Mouse (Mus musculus): ENCODE results near the gene Mrps33.

GRCm38 (mm10) chr6:39818922-39819321, 8.1 kb upstream of the Mrps33 start:
- TF ChIP-seq CHD2 (IDR thresholded peaks at IDR 0.05; ENCODE audit: low read depth, low read length) (no peak), ZNF384 (IDR thresholded peaks at IDR 0.05; ENCODE audit: low read depth, low read length) (no peak), ZC3H11A (IDR thresholded peaks at IDR 0.05; ENCODE audit: borderline replicate concordance, low read depth, low read length) (no peak)

Data from ES-E14 (cell line).